Mouse (Mus musculus): ENCODE data around the gene Pld2.
A peak's percentile ranks its signal among the peaks of the same experiment; 100 is the strongest.
"Not testable (repeated sequence)": the region's sequence is repeated elsewhere in the genome, so short reads cannot be mapped to it uniquely, and the experiment has no call there.

The Pld2 gene

DNA sequence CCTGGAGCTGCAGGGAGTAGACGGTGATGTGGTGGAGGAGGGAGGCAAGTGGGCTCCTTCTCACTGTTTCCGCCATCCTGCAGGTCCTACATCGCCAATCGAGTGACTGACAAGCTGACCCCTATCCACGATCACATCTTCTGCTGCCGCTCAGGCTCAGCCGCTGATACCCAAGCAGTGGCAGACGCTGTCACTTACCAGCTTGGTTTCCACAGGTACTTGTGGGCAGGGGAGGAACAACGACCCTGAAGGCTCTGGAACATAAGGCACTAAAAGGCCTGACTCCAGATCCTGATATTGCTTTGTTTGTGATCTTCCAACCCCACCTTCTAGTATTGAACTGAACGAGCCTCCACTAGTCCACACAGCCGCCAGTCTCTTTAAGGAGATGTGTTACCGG lies 13.7 kb upstream of the Pld2 start:
- no peak for DNase-seq

DNA sequence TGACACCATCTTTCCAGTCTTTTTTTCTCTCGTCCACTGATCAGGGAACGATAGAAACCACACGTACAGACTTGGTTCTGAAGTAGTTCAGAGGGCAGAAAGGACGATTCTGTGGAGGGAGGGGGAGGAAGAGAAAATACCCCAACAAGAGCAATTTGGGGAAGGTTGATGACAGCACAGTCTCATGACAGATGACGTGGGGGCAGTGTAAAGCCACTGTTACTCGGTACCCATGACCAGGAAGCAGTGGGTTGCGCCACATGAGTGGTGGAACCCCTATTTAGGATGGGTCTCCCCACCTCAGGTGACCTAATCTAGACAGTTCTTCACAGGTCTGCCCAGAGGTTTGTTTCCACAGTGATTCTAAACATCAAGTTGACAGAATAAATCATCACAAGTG lies 11.3 kb upstream of the Pld2 start:
- DNase-seq, result no peak

GRCm38 (mm10) chr11:70531065-70531464 lies 8.8 kb upstream of the Pld2 start:
- not testable (repeated sequence) for DNase-seq

GRCm38 (mm10) chr11:70532839-70533238 lies 7.0 kb upstream of the Pld2 start, which contains the start of gene Gm40193:
Gene Gm40193 (minus strand): TSS chr11:70532939.
- DNase-seq, result no peak

- DNase-seq, result no peak
Measured at GRCm38 (mm10) chr11:70539423-70539822, 441 bp upstream of the Pld2 start.

- DNase-seq, result no peak
Measured at GRCm38 (mm10) chr11:70540928-70541327, 1.1 kb downstream of the Pld2 start.

DNA sequence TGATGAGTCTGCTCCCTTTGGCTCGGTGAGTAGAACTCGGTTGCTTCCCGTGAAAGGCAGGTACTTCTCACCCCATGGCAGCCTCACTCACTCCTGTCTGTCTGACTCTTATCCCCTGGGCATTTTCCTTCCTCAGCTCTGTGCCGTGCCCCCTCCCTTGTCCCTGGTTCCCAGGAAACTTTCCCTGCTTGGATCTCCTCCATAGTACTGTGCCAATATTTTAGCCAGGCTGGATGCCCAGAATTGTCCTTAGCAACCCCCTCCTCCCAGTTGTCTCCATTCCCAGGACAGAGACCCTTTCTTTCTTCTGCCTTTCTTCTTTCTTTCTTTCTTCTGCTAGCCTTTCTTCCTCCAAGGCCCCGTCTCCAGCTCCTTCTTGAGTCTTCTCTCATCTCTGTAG lies 1.6 kb downstream of the Pld2 start:
- DNase-seq, result no peak

DNA sequence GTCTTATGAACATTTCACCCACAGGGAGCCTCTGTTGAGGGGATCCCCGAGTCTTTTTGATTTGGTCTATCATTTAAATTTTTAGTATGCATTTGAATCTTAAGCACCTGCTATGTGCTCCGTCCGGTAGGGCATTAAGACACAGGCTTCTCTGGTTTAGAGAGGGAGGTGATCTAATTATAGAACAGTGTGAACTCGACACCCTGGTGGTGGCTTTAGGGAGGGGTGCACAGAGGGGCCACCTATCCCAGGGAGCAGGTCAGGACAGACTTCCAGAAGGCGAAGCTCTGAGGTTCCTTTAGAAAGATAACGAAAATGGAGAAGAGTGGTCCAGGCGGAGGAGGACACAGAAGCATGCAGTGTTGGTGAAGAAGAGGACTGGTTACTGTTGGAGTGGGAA lies 4.6 kb downstream of the Pld2 start:
- no peak for DNase-seq

- DNase-seq, result no peak
Measured at GRCm38 (mm10) chr11:70551526-70551925, 11.7 kb downstream of the Pld2 start.

DNA sequence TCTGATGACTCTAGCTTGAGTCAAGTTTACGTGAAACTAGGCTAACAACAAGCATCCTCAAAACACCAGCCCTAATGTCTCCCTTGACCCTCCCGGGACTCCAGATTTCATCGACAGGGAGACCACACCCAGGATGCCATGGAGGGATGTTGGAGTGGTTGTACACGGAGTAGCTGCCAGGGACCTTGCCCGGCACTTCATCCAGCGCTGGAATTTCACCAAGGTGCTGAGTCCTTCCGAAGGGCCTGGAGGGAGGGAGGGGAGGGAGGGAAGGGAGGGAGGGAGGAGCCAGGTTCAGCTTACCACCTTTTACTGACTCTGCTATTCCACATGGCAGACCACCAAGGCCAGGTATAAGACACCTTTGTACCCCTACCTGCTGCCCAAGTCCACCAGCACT lies 14.1 kb downstream of the Pld2 start:
- no peak for DNase-seq

- no peak for DNase-seq
Measured at GRCm38 (mm10) chr11:70557545-70557944, 17.7 kb downstream of the Pld2 start.

DNA sequence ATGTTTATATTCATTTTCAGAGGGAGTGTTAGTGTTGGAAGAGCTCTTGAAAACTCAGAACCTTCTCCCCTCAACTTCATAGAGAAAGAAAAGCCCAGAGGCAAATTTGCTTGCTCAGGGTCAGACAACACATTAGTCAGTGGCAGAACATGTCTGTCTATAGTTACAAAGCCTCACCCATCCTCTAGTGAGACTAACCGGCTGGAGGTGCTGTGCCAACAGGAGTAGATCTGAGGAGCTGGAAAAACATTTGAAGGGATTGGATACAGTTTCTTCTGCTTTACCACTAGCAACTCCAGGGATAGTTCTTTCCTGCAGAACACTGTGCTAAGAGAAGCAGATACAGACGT lies 22.0 kb downstream of the Pld2 start:
- no peak for DNase-seq

GRCm38 (mm10) chr11:70562287-70562994 lies 22.6 kb downstream of the Pld2 start, which contains the start of gene Mink1:
Gene Mink1 (plus strand): TSS chr11:70562881.
- DNase-seq, result peak; percentile 86 to 89

- DNase-seq, result no peak
Measured at GRCm38 (mm10) chr11:70562995-70563469, 23.2 kb downstream of the Pld2 start.

DNA sequence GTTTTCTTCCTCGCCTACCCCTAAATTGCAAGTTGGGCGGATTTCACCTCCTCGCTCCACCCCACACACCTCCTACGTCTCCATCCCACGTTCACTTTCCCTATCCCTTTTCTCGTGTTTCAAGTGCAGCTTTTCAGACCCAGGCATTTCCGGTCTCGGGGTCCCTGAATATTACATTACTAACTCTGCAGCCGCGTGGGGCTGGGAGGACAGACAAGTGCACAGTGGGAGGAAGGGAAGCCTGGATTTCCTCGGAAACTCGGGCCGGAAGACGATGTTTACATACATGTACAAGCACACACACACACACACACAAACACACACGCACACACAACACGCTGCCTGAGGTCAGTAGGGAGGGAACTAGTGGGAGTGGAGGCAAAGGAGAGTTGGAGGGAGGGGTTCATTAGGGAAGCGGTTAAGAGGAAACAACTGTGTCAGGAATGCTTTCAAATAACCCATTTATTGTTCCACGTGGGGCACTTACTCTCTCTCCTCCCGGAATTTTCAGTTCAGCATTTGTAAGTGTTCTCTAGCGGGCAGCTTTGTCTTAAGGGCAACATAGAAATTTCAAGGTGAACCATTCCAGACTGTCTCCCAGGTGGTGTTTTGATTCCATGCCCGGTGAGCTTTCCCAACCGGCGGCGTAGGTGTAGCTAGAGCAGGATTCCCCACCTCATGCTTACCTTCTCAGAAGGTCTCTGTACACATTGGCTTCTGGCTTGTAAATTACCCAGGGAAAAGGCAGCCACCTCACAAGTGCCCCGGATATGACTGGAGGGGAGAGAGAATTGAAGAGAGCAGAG lies 23.8 kb downstream of the Pld2 start:
- DNase-seq, result peak; percentile 23 to 28

GRCm38 (mm10) chr11:70564276-70564873 lies 24.5 kb downstream of the Pld2 start:
- DNase-seq, result no peak

DNA sequence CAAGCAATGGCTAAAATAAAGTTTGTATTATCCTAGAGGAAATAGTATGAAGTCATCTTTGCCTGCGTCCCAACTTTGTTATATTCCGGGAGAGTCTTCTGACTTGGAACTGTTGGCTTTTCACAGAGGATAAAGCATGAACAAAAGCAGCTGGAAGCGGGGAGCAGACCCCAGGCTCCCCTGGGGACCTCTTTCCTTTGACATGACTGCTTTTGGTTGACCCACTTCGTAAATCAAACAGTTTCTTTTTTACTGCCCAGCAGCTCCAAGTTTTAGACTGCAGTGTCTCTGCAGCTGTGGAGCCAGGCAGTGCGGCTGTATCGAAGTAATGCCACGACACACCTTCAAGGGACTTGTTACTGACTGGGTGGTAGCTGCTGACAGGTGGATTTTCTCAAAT lies 26.7 kb downstream of the Pld2 start:
- DNase-seq, result no peak

- not testable (repeated sequence) for DNase-seq
Measured at GRCm38 (mm10) chr11:70570614-70571013, 30.8 kb downstream of the Pld2 start.

- DNase-seq, result no peak
Measured at GRCm38 (mm10) chr11:70571641-70572040, 31.8 kb downstream of the Pld2 start.

- no peak for DNase-seq
Measured at GRCm38 (mm10) chr11:70572348-70572902, 32.6 kb downstream of the Pld2 start.

DNA sequence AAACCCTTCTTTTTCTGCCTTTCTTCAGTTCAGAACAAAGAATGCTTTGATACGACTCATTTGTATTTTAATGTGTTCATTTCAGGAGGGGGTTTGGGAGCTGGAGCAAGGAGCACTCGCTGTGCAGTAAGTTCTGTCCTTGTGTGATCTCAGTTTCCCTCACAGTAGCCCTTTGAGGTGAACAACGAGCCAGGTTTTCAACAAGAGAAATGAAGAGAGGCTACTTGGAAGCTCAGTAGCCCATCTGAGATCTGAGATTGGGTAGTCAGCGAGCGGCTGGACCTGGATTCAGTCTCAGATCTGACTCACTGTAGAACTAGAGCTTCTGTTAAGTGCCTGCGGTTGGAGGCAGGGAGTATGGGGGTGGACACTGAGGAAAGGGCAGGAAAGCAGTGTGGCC lies 34.0 kb downstream of the Pld2 start:
- no peak for DNase-seq

DNA sequence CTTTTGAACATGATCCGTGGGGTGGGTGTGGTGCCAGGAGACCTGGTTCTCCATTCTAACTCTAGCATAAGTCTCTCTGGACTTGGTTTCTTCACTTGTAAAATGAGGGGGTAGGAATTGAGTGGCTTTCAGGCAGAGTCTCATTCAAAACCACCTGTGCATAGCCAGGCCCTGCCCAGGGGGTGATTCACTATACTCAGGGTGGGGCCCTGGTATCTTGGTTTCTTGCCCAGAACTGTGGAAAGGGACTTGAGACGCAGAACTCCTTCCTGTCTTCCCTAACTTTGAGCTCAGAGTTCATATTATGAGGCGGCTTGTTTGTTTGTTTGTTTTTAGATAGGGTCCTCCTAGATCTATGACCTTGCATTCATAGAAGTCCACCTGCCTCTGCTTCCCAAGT lies 37.3 kb downstream of the Pld2 start:
- no peak for DNase-seq

GRCm38 (mm10) chr11:70578962-70579361 lies 39.1 kb downstream of the Pld2 start:
- no peak for DNase-seq
